ENCODE assay signal across 9 mouse cellular contexts in the genomic region with DNA sequence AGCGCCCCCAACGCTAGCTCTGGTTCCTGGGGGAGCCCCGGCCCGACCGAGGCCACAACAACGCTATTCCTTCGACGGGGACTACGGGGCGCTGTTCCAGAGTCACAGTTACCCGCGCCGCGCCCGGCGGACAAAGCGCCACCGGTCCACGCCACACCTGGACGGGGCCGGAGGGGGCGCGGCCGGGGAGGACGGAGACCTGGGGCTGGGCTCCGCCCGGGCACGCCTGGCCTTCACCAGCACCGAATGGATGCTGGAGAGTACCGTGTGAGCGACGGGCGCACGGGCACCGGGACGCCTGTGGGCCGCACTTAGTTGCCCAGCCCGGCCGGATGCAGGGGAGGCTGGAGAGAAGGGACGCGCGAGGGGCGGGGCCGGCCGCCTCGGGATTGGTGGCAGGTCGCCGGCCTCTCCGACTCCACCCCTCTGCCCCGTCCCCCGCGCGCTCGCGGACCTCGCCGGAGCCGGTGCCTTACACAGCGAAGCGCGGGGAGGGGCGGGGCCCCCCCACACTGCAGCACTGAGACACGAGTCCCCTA. TPM values are rescaled to one million over a fixed set of nuclear protein-coding genes. Genes with fewer than 3 reads are reported as not detected.
DNase-seq lines count a peak whose midpoint lies in the region; TF ChIP-seq lines count a peak whose summit lies in the region.
"Had no signal": no experiment of that assay in that cellular context is flagged by ENCODE, and none has a peak within 500 bp of the region (broad histone marks: within the 10 kb centered on the region; RNA-seq: fewer than 3 reads in every experiment).

No protein-coding gene starts in this region.

- no peak for TF ChIP-seq CTCF in left cerebral cortex, adult 2 months (IDR thresholded peaks at IDR 0.05)

- no peaks in the 10 kb centered on the region for H3K27me3 ChIP-seq in megakaryocyte, embryonic 14.5 days (replicated peaks)

- no peak overlapping the region for H3K27ac ChIP-seq in left cerebral cortex, adult 2 months

- H3K4me1 ChIP-seq in megakaryocyte, embryonic 14.5 days: peaks cover 39% of the 10 kb centered on the region

- H3K4me3 ChIP-seq in left cerebral cortex, adult 2 months: peak overlapping the region; percentile 32
- H3K4me3 ChIP-seq in megakaryocyte, embryonic 14.5 days (replicated peaks): peak overlapping the region; percentile 42

- DNase-seq in left cerebral cortex, adult 2 months (ENCODE audit: extremely low spot score in 1 of 2, low spot score in 2 of 2): peak in 1 of 2 experiments; percentile 33
- no peak for DNase-seq in left cerebral cortex, adult 9 months (ENCODE audit: low spot score in 2 of 2)
- DNase-seq in embryo, embryonic 9.5 days (ENCODE audit: extremely low spot score): peak; percentile 77
- peak; percentile 59 to 63 for DNase-seq in heart, postnatal 14 days
- peak; percentile 68 to 84 for DNase-seq in kidney, postnatal 36 days
- DNase-seq in urinary bladder, adult 2 months (ENCODE audit: low spot score): peak; percentile 42
- no peak for DNase-seq in thymus, postnatal 14 days

- intact Hi-C loops in left cerebral cortex, adult 2 months (cut with DNase I): no loop called here
- intact Hi-C loops in heart, postnatal 14 days (cut with DNase I): no loop called here

- no peaks in the 10 kb centered on the region for H3K9me3 ChIP-seq in megakaryocyte, embryonic 14.5 days
- H3K9me3 ChIP-seq: G1E had no signal

- no peaks in the 10 kb centered on the region for H3K36me3 ChIP-seq in megakaryocyte, embryonic 14.5 days (replicated peaks; ENCODE audit: low read length)
- H3K36me3 ChIP-seq: G1E had no signal

RNA-seq across cellular contexts. Expression of a gene that starts 15.5 kb away (rescaled TPM):
- total RNA-seq in left cerebral cortex, adult 2 months (2021): 100 to 1,000 TPM in 1 of 2 experiments, 10 to 100 TPM in 1; 96.7 to 105 TPM
- total RNA-seq in heart, postnatal 14 days (2021): 1 to 10 TPM in 1 of 2 experiments, under 1 TPM in 1; 0.69 to 1.1 TPM
- 3.4 and 4.0 TPM in 2 replicates for polyA plus RNA-seq in megakaryocyte, embryonic 14.5 days (2012; ENCODE audit: insufficient read depth, low replicate concordance)
- 3.9 and 4.3 TPM in 2 replicates for polyA plus RNA-seq in urinary bladder, adult 2 months (2012; rRNA removed)

RNA-seq across cellular contexts. Expression of a gene that starts 30.0 kb away (rescaled TPM):
- 1 to 10 TPM; 1.3 to 1.6 TPM for total RNA-seq in left cerebral cortex, adult 2 months (2021)
- total RNA-seq in heart, postnatal 14 days (2021): 10 to 100 TPM in 1 of 2 experiments, 1 to 10 TPM in 1; 8.1 to 18.8 TPM
- 4.7 and 41.3 TPM in 2 replicates for polyA plus RNA-seq in megakaryocyte, embryonic 14.5 days (2012; ENCODE audit: insufficient read depth, low replicate concordance)
- 18.6 and 20.7 TPM in 2 replicates for polyA plus RNA-seq in urinary bladder, adult 2 months (2012; rRNA removed)

RNA-seq across cellular contexts. Expression of a gene that starts 43.0 kb away (rescaled TPM):
- not detected for total RNA-seq in left cerebral cortex, adult 2 months (2021)
- not detected for total RNA-seq in heart, postnatal 14 days (2021)
- not detected in 2 replicates for polyA plus RNA-seq in megakaryocyte, embryonic 14.5 days (2012; ENCODE audit: insufficient read depth, low replicate concordance)
- not detected in 2 replicates for polyA plus RNA-seq in urinary bladder, adult 2 months (2012; rRNA removed)
- polyA plus RNA-seq: G1E had no signal

RNA-seq across cellular contexts. Expression of a gene that starts 55.4 kb away (rescaled TPM):
- total RNA-seq in left cerebral cortex, adult 2 months (2021): not detected
- total RNA-seq in heart, postnatal 14 days (2021): not detected
- not detected in 2 replicates for polyA plus RNA-seq in megakaryocyte, embryonic 14.5 days (2012; ENCODE audit: insufficient read depth, low replicate concordance)
- not detected in 2 replicates for polyA plus RNA-seq in urinary bladder, adult 2 months (2012; rRNA removed)
- total RNA-seq: G1E had no signal
- polyA plus RNA-seq: G1E had no signal

Comparison
In these comparisons a context has a peak if more than half of its experiments do, and no peak if none do; other contexts are left out.
1. DNase-seq: peak in embryo, embryonic 9.5 days (single experiment), heart, postnatal 14 days (2 of 2), kidney, postnatal 36 days (2 of 2) and urinary bladder, adult 2 months (single experiment); none in left cerebral cortex, adult 9 months (0 of 2) and thymus, postnatal 14 days (single experiment).
2. RNA of a gene that starts 15.5 kb away (total RNA-seq): 96.7 to 105 TPM in left cerebral cortex, adult 2 months; 0.69 to 1.1 TPM in heart, postnatal 14 days; every median in the first group is over 10 times any median in the second.